In genomic region chr6:136906283-136906936, GRCm38 (mm10) we compare ENCODE assay signal across 19 mouse cellular contexts. TPM values are rescaled to one million over a fixed set of nuclear protein-coding genes. Genes with fewer than 3 reads are reported as not detected.
DNase-seq lines count a peak whose midpoint lies in the region; ATAC-seq lines count a peak whose summit lies in the region.
"Had no signal": no experiment of that assay in that cellular context is flagged by ENCODE, and none has a peak within 500 bp of the region (broad histone marks: within the 10 kb centered on the region; RNA-seq: fewer than 3 reads in every experiment).

No protein-coding gene starts in this region.

- H3K36me3 ChIP-seq in lung, embryonic 15.5 days: no peaks in the 10 kb centered on the region
- H3K36me3 ChIP-seq in embryonic facial prominence, embryonic 14.5 days (ENCODE audit: control insufficient read depth, insufficient read depth, low read length): no peaks in the 10 kb centered on the region
- no peaks in the 10 kb centered on the region for H3K36me3 ChIP-seq in stomach, embryonic 14.5 days (ENCODE audit: control insufficient read depth, insufficient read depth, low read length)
- H3K36me3 ChIP-seq: G1E had no signal

- no peak for ATAC-seq in lung, embryonic 15.5 days (ENCODE audit: borderline replicate concordance, extremely low read depth, low FRiP score, low TSS enrichment)
- no peak for ATAC-seq in embryonic facial prominence, embryonic 14.5 days (ENCODE audit: low read depth)
- no peak for ATAC-seq in stomach, embryonic 14.5 days (ENCODE audit: insufficient number of reproducible peaks, insufficient read depth, low FRiP score, low read depth)

- H3K4me1 ChIP-seq in lung, embryonic 15.5 days: peaks cover 48% of the 10 kb centered on the region
- H3K4me1 ChIP-seq in embryonic facial prominence, embryonic 14.5 days (ENCODE audit: control insufficient read depth, insufficient read depth, low read length): peaks cover 12% of the 10 kb centered on the region
- peaks cover 31% of the 10 kb centered on the region for H3K4me1 ChIP-seq in stomach, embryonic 14.5 days (ENCODE audit: control insufficient read depth, insufficient read depth, low read length)

- H3K4me3 ChIP-seq in lung, embryonic 15.5 days: no peak overlapping the region
- no peak overlapping the region for H3K4me3 ChIP-seq in embryonic facial prominence, embryonic 14.5 days (ENCODE audit: low read depth, low read length)
- no peak overlapping the region for H3K4me3 ChIP-seq in stomach, embryonic 14.5 days (ENCODE audit: low read depth, low read length)

- H3K9ac ChIP-seq in lung, embryonic 15.5 days: no peak overlapping the region
- no peak overlapping the region for H3K9ac ChIP-seq in embryonic facial prominence, embryonic 14.5 days (ENCODE audit: low read depth, low read length)
- no peak overlapping the region for H3K9ac ChIP-seq in stomach, embryonic 14.5 days (replicated peaks; ENCODE audit: low read depth, low read length)
- H3K9ac ChIP-seq: hindbrain, embryonic 14.5 days had no signal

- H3K27me3 ChIP-seq in lung, embryonic 15.5 days: no peaks in the 10 kb centered on the region
- no peaks in the 10 kb centered on the region for H3K27me3 ChIP-seq in embryonic facial prominence, embryonic 14.5 days (replicated peaks; ENCODE audit: control insufficient read depth, insufficient read depth, low read length)
- no peaks in the 10 kb centered on the region for H3K27me3 ChIP-seq in stomach, embryonic 14.5 days (ENCODE audit: control insufficient read depth, insufficient read depth, low read length)

- no peak overlapping the region for H3K4me2 ChIP-seq in lung, embryonic 15.5 days
- H3K4me2 ChIP-seq in embryonic facial prominence, embryonic 14.5 days (ENCODE audit: low read depth, low read length): no peak overlapping the region
- no peak overlapping the region for H3K4me2 ChIP-seq in stomach, embryonic 14.5 days (replicated peaks; ENCODE audit: low read depth, low read length)
- H3K4me2 ChIP-seq: hindbrain, embryonic 14.5 days had no signal

- 58% methylated on average over 19 of the region's 19 CpGs for WGBS in lung, embryonic 15.5 days
- WGBS in embryonic facial prominence, embryonic 14.5 days: 63% methylated on average over 19 of the region's 19 CpGs
- WGBS in stomach, embryonic 14.5 days: 71% methylated on average over 19 of the region's 19 CpGs

- H3K27ac ChIP-seq in lung, embryonic 15.5 days: peak overlapping the region; percentile 53
- peak overlapping the region; percentile 11; the same call in 1 of the 2 replicates for H3K27ac ChIP-seq in embryonic facial prominence, embryonic 14.5 days (replicated peaks; ENCODE audit: low read depth, low read length)
- H3K27ac ChIP-seq in stomach, embryonic 14.5 days (ENCODE audit: low read length): peak overlapping the region; percentile 39; the same call in 1 of the 2 replicates
- H3K27ac ChIP-seq: hindbrain, embryonic 14.5 days had no signal

- no peaks in the 10 kb centered on the region for H3K9me3 ChIP-seq in lung, embryonic 15.5 days
- no peaks in the 10 kb centered on the region for H3K9me3 ChIP-seq in embryonic facial prominence, embryonic 14.5 days (ENCODE audit: control insufficient read depth, low read length)
- H3K9me3 ChIP-seq in stomach, embryonic 14.5 days (ENCODE audit: control insufficient read depth, low read depth, low read length): no peaks in the 10 kb centered on the region
- H3K9me3 ChIP-seq: G1E had no signal

- DNase-seq in heart, adult 18-20 months: peak; percentile 50 to 60
- no peak for DNase-seq in heart, postnatal 4 days
- DNase-seq in lung, postnatal 4 days: no peak
- DNase-seq in embryonic facial prominence, embryonic 14.5 days (ENCODE audit: low spot score): no peak
- no peak for DNase-seq in embryo, embryonic 11 days
- no peak for DNase-seq in ovary, postnatal 36 days (ENCODE audit: low spot score)
- DNase-seq: adrenal gland, postnatal 25 days; kidney, adult 18-20 months; kidney, postnatal 4 days; left cerebral cortex, postnatal 4 days; thymus, postnatal 25 days had no signal

RNA-seq across cellular contexts. Expression of gene Erp27, which starts 15.6 kb away (rescaled TPM):
- total RNA-seq in heart, adult 18-20 months (2021): not detected
- total RNA-seq in heart, postnatal 4 days (2021): under 1 TPM in 1 of 2 experiments, not detected in 1; 0.20 TPM
- 0.40 and 0.62 TPM in 2 replicates for polyA plus RNA-seq in lung, embryonic 15.5 days (2015; fragmentation: Nextera tagmentation; extraction: Ambion mirVana)
- 0.20 and 0.22 TPM in 2 replicates for polyA plus RNA-seq in embryonic facial prominence, embryonic 14.5 days (2014; fragmentation: Nextera tagmentation; extraction: Ambion mirVana)
- 0.48 and 3.7 TPM in 2 replicates for polyA plus RNA-seq in stomach, embryonic 14.5 days (2014; fragmentation: Nextera tagmentation; extraction: Ambion mirVana)
- total RNA-seq: adrenal gland, postnatal 25 days had no signal
- polyA plus RNA-seq: G1E; hindbrain, embryonic 14.5 days; neural tube, embryonic 14.5 days had no signal

RNA-seq across cellular contexts. Expression of gene Pde6h, which starts 17.2 kb away (rescaled TPM):
- not detected for total RNA-seq in heart, adult 18-20 months (2021)
- total RNA-seq in heart, postnatal 4 days (2021): not detected
- polyA plus RNA-seq in lung, embryonic 15.5 days (2015; fragmentation: Nextera tagmentation; extraction: Ambion mirVana): 0.47 TPM in 1 of 2 replicates, not detected in the other
- polyA plus RNA-seq in embryonic facial prominence, embryonic 14.5 days (2014; fragmentation: Nextera tagmentation; extraction: Ambion mirVana): not detected in 2 replicates
- 0.09 and 0.11 TPM in 2 replicates for polyA plus RNA-seq in stomach, embryonic 14.5 days (2014; fragmentation: Nextera tagmentation; extraction: Ambion mirVana)
- total RNA-seq: granulocyte monocyte progenitor cell, adult 5-6 weeks had no signal
- polyA plus RNA-seq: G1E; neural tube, embryonic 14.5 days had no signal

RNA-seq across cellular contexts. Expression of gene Mgp, which starts 30.8 kb away (rescaled TPM):
- total RNA-seq in heart, adult 18-20 months (2021): 100 to 1,000 TPM; 301 to 402 TPM
- 100 to 1,000 TPM; 188 to 201 TPM for total RNA-seq in heart, postnatal 4 days (2021)
- 918 and 931 TPM in 2 replicates for polyA plus RNA-seq in lung, embryonic 15.5 days (2015; fragmentation: Nextera tagmentation; extraction: Ambion mirVana)
- 321 and 362 TPM in 2 replicates for polyA plus RNA-seq in embryonic facial prominence, embryonic 14.5 days (2014; fragmentation: Nextera tagmentation; extraction: Ambion mirVana)
- 229 and 247 TPM in 2 replicates for polyA plus RNA-seq in stomach, embryonic 14.5 days (2014; fragmentation: Nextera tagmentation; extraction: Ambion mirVana)
- total RNA-seq: granulocyte monocyte progenitor cell, adult 5-6 weeks had no signal
- polyA plus RNA-seq: G1E had no signal

RNA-seq across cellular contexts. Expression of gene Arhgdib, which starts 35.3 kb away (rescaled TPM):
- total RNA-seq in heart, adult 18-20 months (2021): 10 to 100 TPM; 22.8 to 39.0 TPM
- total RNA-seq in heart, postnatal 4 days (2021): 10 to 100 TPM; 33.6 to 39.4 TPM
- polyA plus RNA-seq in lung, embryonic 15.5 days (2015; fragmentation: Nextera tagmentation; extraction: Ambion mirVana): 69.8 and 82.9 TPM in 2 replicates
- 117 and 118 TPM in 2 replicates for polyA plus RNA-seq in embryonic facial prominence, embryonic 14.5 days (2014; fragmentation: Nextera tagmentation; extraction: Ambion mirVana)
- polyA plus RNA-seq in stomach, embryonic 14.5 days (2014; fragmentation: Nextera tagmentation; extraction: Ambion mirVana): 53.3 and 58.0 TPM in 2 replicates

RNA-seq across cellular contexts. Expression of gene Art4, which starts 48.9 kb away (rescaled TPM):
- 10 to 100 TPM; 18.7 to 21.8 TPM for total RNA-seq in heart, adult 18-20 months (2021)
- 10 to 100 TPM in 1 of 2 experiments, 1 to 10 TPM in 1; 7.0 to 10.5 TPM for total RNA-seq in heart, postnatal 4 days (2021)
- 6.6 and 7.1 TPM in 2 replicates for polyA plus RNA-seq in lung, embryonic 15.5 days (2015; fragmentation: Nextera tagmentation; extraction: Ambion mirVana)
- polyA plus RNA-seq in embryonic facial prominence, embryonic 14.5 days (2014; fragmentation: Nextera tagmentation; extraction: Ambion mirVana): 1.9 and 2.7 TPM in 2 replicates
- polyA plus RNA-seq in stomach, embryonic 14.5 days (2014; fragmentation: Nextera tagmentation; extraction: Ambion mirVana): 4.4 and 5.5 TPM in 2 replicates
- total RNA-seq: layer of hippocampus, postnatal 25 days; left cerebral cortex, postnatal 4 days had no signal
- polyA plus RNA-seq: C2C12; neural tube, embryonic 14.5 days had no signal

Comparison
In these comparisons a context has a peak if more than half of its experiments do, and no peak if none do; other contexts are left out.
1. DNase-seq: peak in heart, adult 18-20 months (2 of 2); none in heart, postnatal 4 days (single experiment), lung, postnatal 4 days (0 of 2), embryonic facial prominence, embryonic 14.5 days (single experiment), embryo, embryonic 11 days (single experiment) and ovary, postnatal 36 days (single experiment).
2. Peak in every context shown above with its lines, with median percentiles within 50 percentile points of each other: H3K27ac ChIP-seq.